Mouse (Mus musculus): ENCODE data around the gene Kdm2b. TPM values are rescaled to one million over a fixed set of nuclear protein-coding genes. Genes with fewer than 3 reads are reported as not detected.

Kdm2b gene
- polyA plus RNA-seq, 1 experiment: 10.1 TPM

DNA sequence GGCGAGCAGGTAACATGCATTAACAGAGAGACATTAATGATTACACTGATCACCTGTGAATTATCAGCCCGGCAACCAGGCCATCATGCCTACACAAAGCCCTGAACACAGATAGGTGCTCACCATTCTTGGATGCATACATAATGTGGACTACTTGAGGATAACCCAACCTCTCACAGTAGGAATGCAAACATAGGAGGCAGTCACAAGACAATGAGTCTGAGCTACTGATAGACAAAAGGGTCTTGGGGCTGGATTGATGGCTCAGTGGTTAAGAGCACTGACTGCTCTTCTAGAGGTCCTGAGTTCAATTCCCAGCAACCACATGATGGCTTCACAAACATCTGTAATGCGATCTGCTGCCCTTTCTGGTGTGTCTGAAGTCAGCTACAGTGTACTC lies 117.0 kb downstream of the Kdm2b start:
- H3K27me3 ChIP-seq (ENCODE audit: control insufficient read depth, insufficient read depth, insufficient read length): no peaks in the 10 kb centered on the region
- no peak overlapping the region for H3K4me3 ChIP-seq
- peaks cover 31% of the 10 kb centered on the region for H3K36me3 ChIP-seq (ENCODE audit: control insufficient read depth, insufficient read depth)
- no peak overlapping the region for H3ac ChIP-seq (ENCODE audit: control insufficient read depth, insufficient read length)
- H3K79me2 ChIP-seq (ENCODE audit: control insufficient read depth, insufficient read depth): no peaks in the 10 kb centered on the region
- H3K4me2 ChIP-seq (ENCODE audit: low read depth): no peak overlapping the region
- TF ChIP-seq REST (IDR thresholded peaks at IDR 0.05; ENCODE audit: insufficient read depth, insufficient read length) (no peak), USF1 (IDR thresholded peaks at IDR 0.05; ENCODE audit: low read depth) (no peak), CEBPB (IDR thresholded peaks at IDR 0.05; ENCODE audit: insufficient read depth, poor library complexity, severe bottlenecking) (no peak), POLR2AphosphoS2 (IDR thresholded peaks at IDR 0.05; ENCODE audit: insufficient read length, low read depth) (no peak), E2F4 (IDR thresholded peaks at IDR 0.05; ENCODE audit: insufficient read depth) (no peak), MAX (IDR thresholded peaks at IDR 0.05; ENCODE audit: low read depth) (no peak), MYOD1 (IDR thresholded peaks at IDR 0.05; ENCODE audit: control insufficient read depth in 1 of 3, insufficient read length in 2 of 3, low read depth in 2 of 3) (no peak), TCF3 (IDR thresholded peaks at IDR 0.05; ENCODE audit: insufficient read length, low read depth) (no peak), POLR2A (IDR thresholded peaks at IDR 0.05; ENCODE audit: insufficient read length, low read depth) (no peak), TCF12 (IDR thresholded peaks at IDR 0.05; ENCODE audit: insufficient read depth, poor library complexity, severe bottlenecking) (no peak), SRF (IDR thresholded peaks at IDR 0.05; ENCODE audit: control insufficient read depth, insufficient read length, low read depth) (no peak), MYOG (IDR thresholded peaks at IDR 0.05; ENCODE audit: control insufficient read depth in 1 of 3, insufficient read depth in 1 of 3, insufficient read length in 2 of 3, low read depth in 2 of 3) (no peak)

DNA sequence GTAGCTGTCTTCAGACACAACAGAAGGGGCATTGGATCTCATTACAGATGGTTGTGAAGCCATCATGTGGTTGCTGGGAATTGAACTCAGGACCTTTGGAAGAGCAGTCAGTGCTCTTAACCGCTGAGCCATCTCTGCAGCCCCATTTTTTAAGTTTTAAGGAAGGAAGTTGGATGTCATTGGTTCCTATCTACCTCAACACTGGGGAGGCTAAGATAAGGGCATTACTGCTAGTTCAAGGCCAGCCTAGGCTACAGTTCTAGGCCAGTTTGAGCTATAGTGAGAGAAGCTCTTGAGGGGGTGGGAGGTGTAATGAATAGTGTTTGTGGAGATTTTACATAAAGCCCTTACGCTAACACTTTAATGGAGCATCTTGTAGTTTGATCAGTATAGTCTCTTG lies 126.6 kb downstream of the Kdm2b start:
- no peak overlapping the region for H3K4me3 ChIP-seq
- no peak overlapping the region for H3ac ChIP-seq (ENCODE audit: control insufficient read depth, insufficient read length)
- H3K36me3 ChIP-seq (ENCODE audit: control insufficient read depth, insufficient read depth): peaks cover 24% of the 10 kb centered on the region
- peaks cover 4% of the 10 kb centered on the region for H3K79me2 ChIP-seq (ENCODE audit: control insufficient read depth, insufficient read depth)
- H3K4me2 ChIP-seq (ENCODE audit: low read depth): no peak overlapping the region
- TF ChIP-seq MYOD1 (IDR thresholded peaks at IDR 0.05; ENCODE audit: control insufficient read depth in 1 of 3, insufficient read length in 2 of 3, low read depth in 2 of 3) (no peak), CEBPB (IDR thresholded peaks at IDR 0.05; ENCODE audit: insufficient read depth, poor library complexity, severe bottlenecking) (no peak), E2F4 (IDR thresholded peaks at IDR 0.05; ENCODE audit: insufficient read depth) (no peak), MYOG (IDR thresholded peaks at IDR 0.05; ENCODE audit: control insufficient read depth in 1 of 3, insufficient read depth in 1 of 3, insufficient read length in 2 of 3, low read depth in 2 of 3) (no peak), TCF3 (IDR thresholded peaks at IDR 0.05; ENCODE audit: insufficient read length, low read depth) (no peak), POLR2A (IDR thresholded peaks at IDR 0.05; ENCODE audit: insufficient read length, low read depth) (no peak), MAX (IDR thresholded peaks at IDR 0.05; ENCODE audit: low read depth) (no peak), TCF12 (IDR thresholded peaks at IDR 0.05; ENCODE audit: insufficient read depth, poor library complexity, severe bottlenecking) (no peak), USF1 (IDR thresholded peaks at IDR 0.05; ENCODE audit: low read depth) (no peak), SRF (IDR thresholded peaks at IDR 0.05; ENCODE audit: control insufficient read depth, insufficient read length, low read depth) (no peak)
- H3K27me3 ChIP-seq (ENCODE audit: control insufficient read depth, insufficient read depth, insufficient read length): no peaks in the 10 kb centered on the region

DNA sequence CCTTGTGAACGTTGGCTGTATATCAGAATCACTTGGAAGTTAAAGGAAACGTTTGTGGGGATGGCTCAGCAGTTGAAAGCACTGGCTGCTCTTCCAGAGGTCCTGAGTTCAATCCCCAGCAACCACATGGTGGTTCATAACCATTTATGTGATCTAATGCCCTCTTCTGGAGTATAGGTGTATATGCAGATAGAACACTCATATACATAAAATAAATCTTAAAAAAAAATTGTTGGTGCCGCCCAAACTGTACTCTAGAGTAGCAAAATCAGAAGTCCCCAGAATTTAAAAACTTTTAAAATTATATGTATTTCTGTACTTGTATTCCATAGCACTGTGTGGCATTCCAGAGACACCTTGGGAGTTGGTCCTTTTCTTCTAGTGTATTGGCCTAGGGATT lies 133.8 kb downstream of the Kdm2b start:
- peaks cover 10% of the 10 kb centered on the region for H3K79me2 ChIP-seq (ENCODE audit: control insufficient read depth, insufficient read depth)
- H3K27me3 ChIP-seq (ENCODE audit: control insufficient read depth, insufficient read depth, insufficient read length): no peaks in the 10 kb centered on the region
- no peak overlapping the region for H3K4me2 ChIP-seq (ENCODE audit: low read depth)
- no peak overlapping the region for H3K4me3 ChIP-seq
- H3K36me3 ChIP-seq (ENCODE audit: control insufficient read depth, insufficient read depth): no peaks in the 10 kb centered on the region
- TF ChIP-seq REST (IDR thresholded peaks at IDR 0.05; ENCODE audit: insufficient read depth, insufficient read length) (no peak), POLR2AphosphoS2 (IDR thresholded peaks at IDR 0.05; ENCODE audit: insufficient read length, low read depth) (no peak), TCF12 (IDR thresholded peaks at IDR 0.05; ENCODE audit: insufficient read depth, poor library complexity, severe bottlenecking) (no peak), POLR2A (IDR thresholded peaks at IDR 0.05; ENCODE audit: insufficient read length, low read depth) (no peak), CEBPB (IDR thresholded peaks at IDR 0.05; ENCODE audit: insufficient read depth, poor library complexity, severe bottlenecking) (no peak), USF1 (IDR thresholded peaks at IDR 0.05; ENCODE audit: low read depth) (no peak), MAX (IDR thresholded peaks at IDR 0.05; ENCODE audit: low read depth) (no peak), MYOG (IDR thresholded peaks at IDR 0.05; ENCODE audit: control insufficient read depth in 1 of 3, insufficient read depth in 1 of 3, insufficient read length in 2 of 3, low read depth in 2 of 3) (no peak), SRF (IDR thresholded peaks at IDR 0.05; ENCODE audit: control insufficient read depth, insufficient read length, low read depth) (no peak), TCF3 (IDR thresholded peaks at IDR 0.05; ENCODE audit: insufficient read length, low read depth) (no peak), MYOD1 (IDR thresholded peaks at IDR 0.05; ENCODE audit: control insufficient read depth in 1 of 3, insufficient read length in 2 of 3, low read depth in 2 of 3) (no peak), E2F4 (IDR thresholded peaks at IDR 0.05; ENCODE audit: insufficient read depth) (no peak)
- H3ac ChIP-seq (ENCODE audit: control insufficient read depth, insufficient read length): no peak overlapping the region

DNA sequence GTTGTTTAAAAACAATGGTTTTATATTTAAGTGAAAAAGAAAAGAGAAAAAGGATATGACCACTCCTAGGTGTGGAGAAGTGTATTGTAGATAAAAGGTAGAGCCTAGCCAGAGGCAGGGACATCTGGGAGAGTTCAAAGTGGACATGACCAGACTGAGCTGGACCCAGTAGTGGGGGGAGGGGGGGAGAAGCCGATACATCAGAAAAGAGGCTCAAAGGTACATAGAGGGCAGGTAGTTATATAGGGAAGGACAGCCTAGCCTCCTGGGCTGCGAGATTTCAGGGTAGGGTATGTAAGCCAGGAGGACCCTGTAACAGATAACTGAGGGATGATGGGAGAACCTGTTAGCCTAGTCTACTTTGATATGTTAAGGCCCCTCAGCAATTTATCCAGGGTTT lies 137.0 kb downstream of the Kdm2b start:
- TF ChIP-seq MAX (IDR thresholded peaks at IDR 0.05; ENCODE audit: low read depth) (no peak), MYOG (IDR thresholded peaks at IDR 0.05; ENCODE audit: control insufficient read depth in 1 of 3, insufficient read depth in 1 of 3, insufficient read length in 2 of 3, low read depth in 2 of 3) (no peak), E2F4 (IDR thresholded peaks at IDR 0.05; ENCODE audit: insufficient read depth) (no peak), SRF (IDR thresholded peaks at IDR 0.05; ENCODE audit: control insufficient read depth, insufficient read length, low read depth) (no peak), TCF12 (IDR thresholded peaks at IDR 0.05; ENCODE audit: insufficient read depth, poor library complexity, severe bottlenecking) (no peak), CEBPB (IDR thresholded peaks at IDR 0.05; ENCODE audit: insufficient read depth, poor library complexity, severe bottlenecking) (no peak), TCF3 (IDR thresholded peaks at IDR 0.05; ENCODE audit: insufficient read length, low read depth) (no peak), POLR2AphosphoS2 (IDR thresholded peaks at IDR 0.05; ENCODE audit: insufficient read length, low read depth) (no peak)
- Histone ChIP-seq H3ac (ENCODE audit: control insufficient read depth, insufficient read length) (no peak overlapping the region), H3K4me2 (ENCODE audit: low read depth) (no peak overlapping the region), H3K79me2 (ENCODE audit: control insufficient read depth, insufficient read depth) (peaks cover 10% of the 10 kb centered on the region), H3K27me3 (ENCODE audit: control insufficient read depth, insufficient read depth, insufficient read length) (no peaks in the 10 kb centered on the region), H3K36me3 (ENCODE audit: control insufficient read depth, insufficient read depth) (no peaks in the 10 kb centered on the region), H3K4me3 (no peak overlapping the region)
